Mouse (Mus musculus): ENCODE measurements around the gene Gm19935. TPM values are rescaled to one million over a fixed set of nuclear protein-coding genes. Genes with fewer than 3 reads are reported as not detected.

The Gm19935 gene
- 1 to 10 TPM; 1.9 to 3.5 TPM for total RNA-seq (2021)
- long read RNA-seq = 0 reads

- no peak for DNase-seq (ENCODE audit: low spot score in 2 of 2)
Observed at GRCm38 (mm10) chr8:90817293-90817692, at the start of gene Gm19935. Gene Gm19935, minus strand, starts transcription at chr8:90817393.

DNA sequence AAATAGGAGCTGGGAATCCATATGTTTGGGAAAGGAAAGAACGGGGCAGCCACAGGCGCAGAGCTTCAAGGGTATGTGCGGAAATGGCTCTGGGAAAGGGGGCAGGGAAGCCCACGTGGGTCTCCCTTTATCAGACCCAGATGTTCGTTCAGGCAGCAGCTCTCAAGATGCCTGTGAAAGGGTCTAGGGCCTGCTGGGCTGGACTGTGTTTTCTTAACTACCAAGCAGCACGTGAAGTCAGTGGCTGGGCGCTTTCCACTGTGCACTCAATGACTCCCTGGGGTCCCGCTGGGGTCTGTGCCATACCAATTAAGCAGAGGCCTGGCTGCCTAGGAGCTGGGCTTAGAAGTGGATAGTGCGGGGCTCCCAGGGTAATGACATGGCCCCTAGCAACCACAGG lies 44.8 kb upstream of the Gm19935 start:
- peak; percentile 54 to 63 for DNase-seq (ENCODE audit: low spot score in 2 of 2)

GRCm38 (mm10) chr8:90861266-90861944 lies 44.2 kb upstream of the Gm19935 start:
- DNase-seq (ENCODE audit: low spot score in 2 of 2) = peak; percentile 70 to 77

DNA sequence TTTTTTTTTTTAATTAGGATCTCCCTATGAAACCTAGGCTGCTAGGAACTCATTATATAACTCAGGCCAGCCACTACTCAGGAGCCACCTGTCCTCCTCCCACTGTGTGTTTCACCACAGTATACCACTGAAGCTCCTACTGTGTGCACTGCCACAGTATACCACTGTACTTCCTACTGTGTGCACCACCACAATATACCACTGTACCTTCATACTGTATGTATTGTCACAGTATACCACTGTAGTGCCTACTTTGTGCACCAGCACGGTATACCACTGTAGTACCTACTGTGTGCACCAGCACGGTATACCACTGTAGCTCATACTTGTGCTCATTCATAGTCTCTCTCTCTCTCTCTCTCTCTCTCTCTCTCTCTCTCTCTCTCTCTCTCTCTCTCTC lies 40.9 kb upstream of the Gm19935 start:
- no peak for DNase-seq (ENCODE audit: low spot score in 2 of 2)

DNA sequence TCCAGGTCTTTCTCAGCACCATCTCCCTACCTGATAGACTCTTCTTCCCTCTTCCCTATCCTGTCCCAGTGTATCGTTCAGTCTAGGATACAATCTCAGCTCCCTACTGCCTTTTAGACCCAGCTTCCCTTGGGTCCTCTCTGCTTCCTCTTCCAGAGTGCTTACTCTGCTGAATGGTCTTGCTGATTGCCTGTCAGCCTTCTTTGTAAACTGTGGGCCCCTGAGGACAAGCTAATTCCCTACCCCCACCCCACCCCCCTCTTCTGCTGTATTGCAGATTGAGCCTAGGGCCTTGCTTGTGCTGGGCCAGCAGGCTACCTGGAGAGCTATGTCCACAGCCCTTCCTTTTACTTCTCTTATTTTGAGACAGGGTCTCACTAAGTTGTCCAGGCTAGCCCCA lies 39.8 kb upstream of the Gm19935 start:
- DNase-seq (ENCODE audit: low spot score in 2 of 2) = no peak

DNA sequence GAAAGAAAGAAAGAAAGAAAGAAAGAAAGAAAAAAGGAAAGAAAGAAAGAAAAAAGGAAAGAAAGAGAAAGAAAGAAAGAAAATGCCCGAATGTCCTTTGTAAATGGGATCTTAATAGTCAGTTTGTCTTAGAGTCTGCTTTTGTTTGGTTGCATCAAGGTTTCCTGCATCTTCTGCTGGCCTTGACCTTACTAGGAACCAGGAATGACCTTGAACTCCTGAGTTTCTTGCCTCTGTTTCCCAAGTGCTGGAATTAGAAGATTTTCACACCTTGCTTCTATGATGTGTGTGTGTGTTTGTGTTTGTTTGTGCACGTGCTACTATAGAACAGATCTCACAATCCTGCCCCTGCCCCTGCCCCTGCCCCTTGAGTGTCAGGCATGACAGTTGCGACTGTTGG lies 39.0 kb upstream of the Gm19935 start:
- no peak for DNase-seq (ENCODE audit: low spot score in 2 of 2)

DNA sequence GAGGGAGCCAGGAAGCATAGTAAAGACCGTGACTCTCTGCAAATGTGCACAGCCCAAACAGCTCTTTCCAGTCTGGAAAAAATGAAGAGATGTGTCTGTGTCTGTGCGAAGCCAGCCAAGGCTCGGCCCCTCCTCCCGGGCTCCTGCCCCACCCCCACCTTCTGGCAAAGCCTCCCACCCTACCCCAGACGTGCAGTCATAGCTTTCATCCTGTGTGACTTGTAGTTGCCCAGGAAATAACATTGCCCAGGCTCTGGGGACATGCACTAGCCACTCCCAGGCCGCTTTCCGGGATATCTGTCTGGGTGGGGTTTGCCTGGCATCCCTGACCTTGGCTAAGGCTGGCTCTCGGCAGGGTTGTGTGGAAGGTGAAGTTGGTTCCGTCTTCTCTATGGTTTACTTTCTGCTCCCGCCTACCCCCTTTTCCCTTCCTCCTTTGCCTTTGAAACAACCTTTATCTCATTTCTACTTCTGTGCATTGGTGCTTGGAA lies 37.5 kb upstream of the Gm19935 start:
- DNase-seq (ENCODE audit: low spot score in 2 of 2) = no peak

DNA sequence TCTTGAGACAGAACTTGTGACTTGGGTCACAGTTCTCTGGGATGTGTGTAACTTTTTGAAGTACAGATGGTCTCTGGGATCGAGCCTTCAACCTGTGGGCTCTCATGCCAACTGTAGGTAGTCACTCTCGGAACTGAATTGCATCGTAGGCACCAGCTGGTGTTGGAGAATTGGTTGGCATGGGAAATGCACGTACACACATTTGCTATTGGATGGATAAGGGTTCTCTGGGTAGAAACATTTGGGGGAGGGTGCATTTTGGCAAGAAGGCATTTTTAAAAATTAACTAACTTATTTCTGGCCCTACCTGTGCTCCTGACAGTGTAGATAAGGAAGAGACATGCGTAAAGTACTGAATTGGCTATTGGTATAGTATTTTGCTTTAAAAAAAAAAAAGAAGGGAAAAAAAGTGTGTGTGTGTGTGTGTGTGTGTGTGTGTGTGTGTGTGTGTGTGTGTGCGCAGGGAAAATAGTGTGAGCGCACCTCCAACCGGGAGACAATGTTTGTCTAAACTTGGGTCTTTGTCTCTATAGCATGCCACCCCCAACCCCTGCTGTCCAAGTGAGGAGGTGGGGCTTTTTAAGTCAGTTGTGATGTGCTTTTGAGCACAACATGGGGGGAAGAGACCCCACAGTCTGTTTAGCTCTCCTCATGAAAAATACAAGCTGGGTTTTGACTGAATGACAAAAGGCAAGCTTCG lies 36.9 kb upstream of the Gm19935 start:
- no peak for DNase-seq (ENCODE audit: low spot score in 2 of 2)

- no peak for DNase-seq (ENCODE audit: low spot score in 2 of 2)
Observed at GRCm38 (mm10) chr8:90851544-90851943, 34.4 kb upstream of the Gm19935 start.

- DNase-seq (ENCODE audit: low spot score in 2 of 2) = peak in 1 of 2 experiments; percentile 44
Observed at GRCm38 (mm10) chr8:90849462-90850050, 32.4 kb upstream of the Gm19935 start.

GRCm38 (mm10) chr8:90847980-90848379 lies 30.8 kb upstream of the Gm19935 start:
- DNase-seq (ENCODE audit: low spot score in 2 of 2) = no peak

DNA sequence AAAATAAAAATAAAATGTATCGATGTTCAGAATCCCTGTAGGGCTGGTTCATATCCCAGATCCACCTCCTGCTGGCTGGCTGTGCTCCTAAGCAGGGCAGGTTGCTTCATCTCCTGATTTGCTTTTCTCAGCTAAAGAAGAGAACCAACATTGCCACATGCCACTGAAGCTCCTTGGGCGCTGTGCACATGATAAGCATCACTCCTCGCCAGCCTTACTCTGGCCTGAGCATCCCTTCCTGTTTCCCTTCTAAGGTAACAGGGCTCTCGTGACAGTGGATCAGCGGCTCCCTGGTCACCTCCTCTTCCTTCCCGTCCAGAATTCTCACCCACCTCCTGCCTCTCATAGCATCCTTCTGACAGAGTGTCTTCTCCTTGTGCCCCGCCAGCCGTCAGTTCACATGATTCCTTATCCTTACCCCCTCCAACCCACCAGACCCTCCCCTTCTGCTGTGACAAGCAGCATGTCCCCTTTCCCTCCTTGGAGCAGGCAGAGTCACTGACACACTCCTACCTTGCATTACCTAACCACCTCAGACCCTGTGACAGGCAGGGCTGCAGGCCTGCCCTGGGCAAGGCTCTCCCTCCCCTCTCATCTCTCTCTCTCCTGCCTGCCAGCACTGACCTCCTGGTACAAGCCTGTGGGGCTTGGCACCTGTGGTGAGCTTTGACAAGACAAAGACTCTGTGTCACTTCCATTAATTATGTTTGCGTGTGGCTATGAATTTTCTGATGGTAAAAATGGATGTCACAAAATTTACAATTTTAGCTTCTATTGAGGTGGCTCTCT lies 27.2 kb upstream of the Gm19935 start:
- no peak for DNase-seq (ENCODE audit: low spot score in 2 of 2)

DNA sequence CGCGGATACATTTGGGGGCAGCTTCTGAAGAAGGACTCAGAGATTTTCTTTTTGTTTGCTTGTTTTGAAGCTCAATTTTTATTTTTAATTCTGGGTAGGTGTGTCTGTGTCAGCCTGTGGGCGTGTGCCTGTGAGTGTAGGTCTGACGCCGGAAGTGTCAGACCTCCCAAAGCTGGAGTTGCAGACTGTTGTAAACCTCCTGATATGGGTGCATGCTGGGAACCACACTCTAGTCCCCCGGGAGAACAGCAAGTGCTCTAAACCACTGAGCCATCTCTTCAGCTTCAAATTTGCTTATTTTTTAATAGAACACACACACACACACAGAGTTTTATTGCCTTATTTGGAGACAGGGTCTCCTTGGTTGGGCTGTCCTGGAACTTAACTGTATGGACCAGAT lies 25.9 kb upstream of the Gm19935 start:
- DNase-seq (ENCODE audit: low spot score in 2 of 2) = no peak

GRCm38 (mm10) chr8:90841321-90841720 lies 24.1 kb upstream of the Gm19935 start:
- DNase-seq (ENCODE audit: low spot score in 2 of 2) = no peak

DNA sequence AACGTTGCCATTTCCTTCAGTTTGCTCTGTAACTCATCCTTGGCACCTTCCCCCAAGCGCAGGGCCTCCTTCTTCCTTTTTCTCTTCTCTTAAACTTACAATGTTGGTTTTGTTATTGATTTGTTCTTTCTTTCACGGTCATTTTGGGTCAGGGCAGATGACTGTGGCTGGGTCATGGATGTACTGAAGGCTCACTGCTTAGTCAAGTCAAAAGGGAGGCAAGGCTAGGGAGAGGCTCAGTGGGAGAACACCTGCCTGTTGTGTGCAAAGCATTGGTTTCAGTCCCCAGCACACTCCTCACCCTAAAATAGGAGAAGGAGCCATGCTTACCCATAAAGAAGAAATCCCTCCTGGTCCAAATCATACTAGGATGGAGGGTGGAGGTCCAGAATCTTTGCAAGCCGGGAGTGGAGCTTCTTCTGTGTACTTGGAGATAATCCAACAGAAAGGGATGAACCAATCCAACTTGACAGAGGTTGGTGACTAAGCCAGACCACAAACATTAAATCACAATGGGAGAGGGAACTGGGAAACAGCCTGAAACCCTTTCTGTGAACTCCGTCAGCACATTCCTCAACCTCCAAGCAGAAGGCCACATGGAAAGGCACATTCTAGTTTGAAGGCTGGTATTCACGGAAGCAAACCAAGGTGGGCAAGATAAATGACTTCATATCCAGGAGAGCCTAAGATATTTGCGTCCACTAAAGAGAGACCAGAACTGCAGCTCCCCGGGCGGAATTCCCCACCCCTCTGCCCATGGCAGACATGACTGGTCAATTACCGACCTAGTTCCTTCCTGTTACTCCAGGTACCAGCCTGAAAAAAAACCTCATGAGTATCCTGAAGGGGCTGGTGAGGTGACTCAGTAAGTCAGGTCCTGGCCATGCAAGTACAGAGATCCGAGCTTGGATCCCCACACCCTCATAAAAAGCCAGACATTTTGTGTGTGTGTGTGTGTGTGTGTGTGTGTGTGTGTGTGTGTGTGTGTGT lies 22.8 kb upstream of the Gm19935 start:
- no peak for DNase-seq (ENCODE audit: low spot score in 2 of 2)

- no peak for DNase-seq (ENCODE audit: low spot score in 2 of 2)
Observed at GRCm38 (mm10) chr8:90837440-90837839, 20.2 kb upstream of the Gm19935 start.

- no peak for DNase-seq (ENCODE audit: low spot score in 2 of 2)
Observed at GRCm38 (mm10) chr8:90834321-90834672, 17.1 kb upstream of the Gm19935 start.

DNA sequence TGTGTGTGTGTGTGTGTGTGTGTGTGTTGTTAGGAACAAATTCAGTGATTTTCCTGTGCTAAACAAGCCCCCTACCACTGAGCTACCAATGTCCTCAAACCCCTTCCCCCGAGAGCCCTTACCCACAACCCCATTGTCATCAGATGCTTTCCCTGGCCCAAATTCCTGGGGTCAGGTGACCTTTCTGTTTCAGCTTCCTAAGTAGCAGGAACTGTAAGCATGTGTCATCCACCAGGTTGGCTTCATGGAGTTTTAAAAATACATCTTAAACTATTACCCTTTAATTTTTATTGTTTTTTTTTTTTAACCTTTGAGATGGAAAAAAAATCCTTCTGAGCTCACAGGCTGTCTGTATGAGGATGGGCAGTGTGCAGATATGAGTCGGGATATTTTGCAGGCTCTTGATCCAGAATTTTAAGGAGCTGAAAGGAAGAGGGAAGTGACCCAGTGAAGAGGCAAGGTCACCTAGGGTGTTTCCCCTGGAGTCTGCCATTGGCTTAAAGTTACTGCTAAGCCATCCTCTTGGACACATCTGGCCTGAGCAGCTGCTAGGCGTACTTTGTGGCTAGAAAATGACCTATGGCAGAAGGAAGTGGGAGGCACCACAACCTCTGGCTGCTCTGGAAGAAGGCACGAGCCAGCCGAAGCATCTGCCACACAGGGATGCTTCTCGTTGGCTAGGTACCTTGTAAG lies 16.6 kb upstream of the Gm19935 start:
- no peak for DNase-seq (ENCODE audit: low spot score in 2 of 2)

DNA sequence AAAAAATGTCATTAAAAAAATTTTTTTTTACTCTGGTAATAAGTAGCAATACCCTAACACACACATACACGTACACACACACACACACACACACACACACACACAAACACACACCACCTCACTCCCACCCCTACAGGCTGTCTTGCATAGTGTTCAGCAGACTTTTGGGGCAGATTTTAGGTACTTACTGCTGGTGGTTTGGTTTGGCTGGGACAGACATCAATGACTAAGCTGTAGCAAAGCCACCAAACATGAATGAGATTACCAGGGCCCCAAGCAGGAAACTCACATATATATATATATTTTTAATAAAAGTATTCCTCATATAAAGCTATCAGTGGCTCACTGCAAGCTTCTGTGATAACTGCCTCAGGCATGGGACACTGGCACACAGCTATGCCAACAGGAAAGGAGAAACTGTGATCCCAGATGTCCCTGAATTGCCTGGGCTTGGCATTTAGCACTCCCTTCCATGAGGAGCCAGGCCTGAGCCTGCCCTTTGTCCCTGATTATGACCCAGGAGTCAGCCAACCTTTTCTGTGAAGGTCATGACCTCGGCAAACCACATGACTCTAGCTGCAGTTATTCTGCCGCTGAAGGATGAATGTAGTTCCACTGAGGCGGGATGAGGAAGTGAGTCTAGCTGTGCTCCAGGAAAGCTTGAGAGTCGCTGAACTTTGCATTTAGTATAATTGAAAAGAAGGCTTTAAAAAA lies 15.5 kb upstream of the Gm19935 start:
- no peak for DNase-seq (ENCODE audit: low spot score in 2 of 2)

Measured in layer of hippocampus, postnatal 10 days (tissue).